Mouse (Mus musculus) ES-E14 (cell line): Measurements from ENCODE around the gene Sh3bp2. TPM values are rescaled to one million over a fixed set of nuclear protein-coding genes. Genes with fewer than 3 reads are reported as not detected.

ENCODE experiments used
- DNase-seq: peaks from one replicate; pipeline ENCODE4 v3.0.0-alpha.2; 2013; ENCODE audit warnings: low read depth, low spot score
- H3K27ac ChIP-seq: 2 replicates; pipeline ENCODE4 v1.5.1; 2012; ENCODE audit warnings: low read depth, mild to moderate bottlenecking, low read length, moderate library complexity, mixed read lengths; ENCODE audit not compliant: poor library complexity, insufficient read depth, severe bottlenecking
- H3K36me3 ChIP-seq: 2 replicates; pipeline ENCODE4 v1.6.1; 2012; ENCODE audit warnings: mild to moderate bottlenecking, low read length, moderate library complexity, mixed read lengths; ENCODE audit not compliant: control insufficient read depth, poor library complexity, insufficient read depth, severe bottlenecking
- H3K4me1 ChIP-seq, 2 experiments: fragments of 150-350 bp in 1 of 2; sonication (generic) in 1 of 2; 2 replicates each; pipeline ENCODE4 v1.6.1; 2012; ENCODE audit warnings: low read length in 2 of 2, mild to moderate bottlenecking in 1 of 2, mixed read lengths in 1 of 2; ENCODE audit not compliant: control insufficient read depth in 2 of 2, insufficient read depth in 2 of 2, poor library complexity in 1 of 2
- H3K4me3 ChIP-seq, 2 experiments: fragments of 150-350 bp in 1 of 2; sonication (generic) in 1 of 2; 2 replicates each; pipeline ENCODE4 v1.5.1; 2012; ENCODE audit warnings: low read length in 2 of 2, low read depth in 1 of 2, mild to moderate bottlenecking in 1 of 2, mixed read lengths in 1 of 2; ENCODE audit not compliant: insufficient read depth in 1 of 2, poor library complexity in 1 of 2, severe bottlenecking in 1 of 2
- H3K9ac ChIP-seq: 2 replicates; pipeline ENCODE4 v1.6.1; 2012; ENCODE audit warnings: low read depth, mild to moderate bottlenecking, low read length, mixed read lengths; ENCODE audit not compliant: poor library complexity, insufficient read depth, severe bottlenecking
- H3K9me3 ChIP-seq: fragments of 150-350 bp; sonication (generic); 2 replicates; pipeline ENCODE4 v1.6.1; 2012; ENCODE audit warnings: low read depth, mild to moderate bottlenecking, low read length; ENCODE audit not compliant: control insufficient read depth, insufficient read depth
- CHD2 ChIP-seq: IDR thresholded peaks from 2 replicates; pipeline ENCODE4 v1.6.1; 2014; ENCODE audit warnings: mild to moderate bottlenecking, low read depth, low read length, inconsistent platforms
- HCFC1 ChIP-seq: IDR thresholded peaks from 2 replicates; pipeline ENCODE4 v1.6.1; 2012; ENCODE audit warnings: low read length, inconsistent platforms, borderline replicate concordance; ENCODE audit not compliant: insufficient read depth
- MAFK ChIP-seq: IDR thresholded peaks from 2 replicates; pipeline ENCODE4 v1.6.1; 2014; ENCODE audit warnings: mild to moderate bottlenecking, low read depth, low read length, inconsistent platforms; ENCODE audit not compliant: insufficient read depth
- ZC3H11A ChIP-seq: IDR thresholded peaks from 2 replicates; pipeline ENCODE4 v1.6.1; 2012; ENCODE audit warnings: low read depth, mild to moderate bottlenecking, inconsistent platforms, low read length, borderline replicate concordance
- ZNF384 ChIP-seq: IDR thresholded peaks from 2 replicates; pipeline ENCODE4 v1.6.1; 2012; ENCODE audit warnings: low read depth, low read length, inconsistent platforms
- in situ Hi-C, 2 experiments: fragments of 600-800 bp; cut with MboI; formaldehyde crosslinking; loops; one replicate each; pipeline ENCODE4 v1.15.1; 2025; ENCODE audit warnings: low sequenced_read_pairs in 2 of 2, inconsistent platforms in 1 of 2; ENCODE audit not compliant: unreplicated experiment in 2 of 2
- total RNA-seq: library from RNA; depleted of rRNA; stranded (reverse); fragments of 300-350 nt; gene quantifications from 2 replicates; pipeline ENCODE4 v1.2.3, GENCODE M21; 2012

Sh3bp2 gene
- total RNA-seq, 1 experiment = 2.4 TPM

DNA sequence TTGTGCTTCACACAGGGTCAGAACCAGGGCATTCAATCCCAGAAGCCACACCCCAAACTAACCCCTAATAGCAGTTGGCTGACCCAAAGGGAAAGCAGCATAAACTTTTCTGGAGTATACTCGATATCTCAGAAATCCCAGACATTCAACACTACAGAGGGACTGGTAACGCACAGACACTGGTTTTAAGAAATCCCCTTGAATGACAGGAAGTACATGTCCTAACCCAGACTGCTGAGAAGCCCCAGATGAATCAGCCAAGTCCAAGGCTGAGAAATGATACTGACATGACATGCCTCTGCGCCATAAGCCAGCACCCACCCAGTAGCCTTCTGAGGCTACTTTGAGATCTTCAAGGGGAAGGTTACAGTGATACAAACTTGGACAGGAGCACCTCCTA is 24.1 kb upstream of the Sh3bp2 start:
- no peaks in the 10 kb centered on the region for H3K9me3 ChIP-seq
- in situ Hi-C loops = no loop called here
- DNase-seq = no peak
- H3K9ac ChIP-seq = no peak overlapping the region
- no peak overlapping the region for H3K4me3 ChIP-seq
- H3K36me3 ChIP-seq = no peaks in the 10 kb centered on the region; the same call in 1 of the 2 replicates
- H3K4me1 ChIP-seq = peaks cover 0 to 2% of the 10 kb centered on the region in 2 experiments; a peak in 1 of 4 replicates
- TF ChIP-seq CHD2 (no peak), ZNF384 (no peak), MAFK (no peak), ZC3H11A (no peak), HCFC1 (no peak)
- no peak overlapping the region for H3K27ac ChIP-seq

DNA sequence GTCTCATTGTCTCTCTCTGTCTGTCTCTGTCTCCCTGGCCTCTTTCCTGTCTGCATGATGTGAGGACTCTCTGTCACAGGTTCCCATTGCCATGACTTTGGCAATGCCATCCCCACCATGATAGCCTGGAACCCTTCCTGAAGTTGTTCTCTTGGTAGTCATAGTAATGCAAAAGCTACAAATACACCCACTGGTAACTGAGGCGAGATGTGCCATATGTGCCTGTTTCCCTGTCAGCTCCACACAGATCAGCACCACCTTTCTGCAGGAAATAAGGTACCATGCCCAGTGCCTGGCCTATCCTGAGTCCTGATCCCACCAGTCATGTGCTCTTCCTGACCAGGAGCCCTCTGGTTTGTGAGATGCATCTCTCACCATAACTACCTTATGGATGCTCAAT is 23.2 kb upstream of the Sh3bp2 start:
- H3K4me3 ChIP-seq = no peak overlapping the region
- no peak for DNase-seq
- H3K36me3 ChIP-seq = no peaks in the 10 kb centered on the region
- no peak overlapping the region for H3K9ac ChIP-seq
- no peak overlapping the region for H3K27ac ChIP-seq
- in situ Hi-C loops = no loop called here
- H3K9me3 ChIP-seq = no peaks in the 10 kb centered on the region
- TF ChIP-seq ZC3H11A (no peak), CHD2 (no peak), HCFC1 (no peak), ZNF384 (no peak), MAFK (no peak)
- peaks cover 0 to 2% of the 10 kb centered on the region in 2 experiments; a peak in 1 of 4 replicates for H3K4me1 ChIP-seq

DNA sequence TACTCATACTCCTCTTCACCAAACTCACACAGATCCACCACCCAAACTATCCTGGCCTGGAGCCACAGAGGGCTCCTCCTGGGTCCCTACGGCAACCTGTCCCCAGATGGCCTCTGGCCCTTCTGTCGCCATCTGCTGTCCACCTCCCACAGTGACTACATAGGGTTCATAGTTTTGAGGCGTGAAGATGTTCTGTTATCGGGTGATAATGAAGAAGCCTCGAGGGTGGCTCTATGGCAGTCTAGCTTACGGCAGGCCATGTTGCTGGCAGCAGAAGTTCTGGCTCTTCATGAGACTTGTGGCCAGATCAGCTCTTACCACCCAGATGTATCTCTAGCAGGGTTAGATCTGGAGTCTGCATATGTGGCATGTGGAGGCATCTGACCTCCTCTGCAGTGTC is 22.8 kb upstream of the Sh3bp2 start:
- TF ChIP-seq MAFK (no peak), HCFC1 (no peak), CHD2 (no peak), ZNF384 (no peak), ZC3H11A (no peak)
- no peak overlapping the region for H3K4me3 ChIP-seq
- no peaks in the 10 kb centered on the region for H3K9me3 ChIP-seq
- peaks cover 0 to 2% of the 10 kb centered on the region in 2 experiments; a peak in 1 of 4 replicates for H3K4me1 ChIP-seq
- no peak overlapping the region for H3K27ac ChIP-seq
- no peak overlapping the region for H3K9ac ChIP-seq
- no peaks in the 10 kb centered on the region for H3K36me3 ChIP-seq
- in situ Hi-C loops = no loop called here
- DNase-seq = no peak

DNA sequence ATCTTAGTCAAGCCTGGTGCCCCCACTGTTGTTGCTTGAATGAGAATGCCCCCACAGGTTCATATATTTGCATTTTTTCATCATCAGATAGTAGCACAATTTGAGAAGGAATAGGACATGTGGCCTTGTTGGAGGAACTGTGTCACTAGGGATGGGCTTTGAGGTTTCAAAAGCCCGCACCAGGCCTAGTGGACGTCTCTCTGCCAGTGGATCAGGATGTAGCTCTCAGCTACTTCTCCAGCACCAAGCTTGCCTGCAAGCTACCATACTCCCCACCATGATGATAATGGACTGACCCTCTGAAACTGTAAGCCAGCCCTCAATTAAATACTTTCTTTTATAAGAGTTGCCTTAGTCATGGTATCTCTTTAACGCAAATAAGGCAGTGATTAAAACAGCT is 13.2 kb upstream of the Sh3bp2 start:
- H3K9me3 ChIP-seq = no peaks in the 10 kb centered on the region
- peaks cover 0 to 3% of the 10 kb centered on the region in 2 experiments; a peak in 2 of 4 replicates for H3K4me1 ChIP-seq
- no peak overlapping the region for H3K9ac ChIP-seq
- no peaks in the 10 kb centered on the region for H3K36me3 ChIP-seq
- in situ Hi-C loops = loop anchor here in 1 of 2 experiments (10.0 kb wide), 1 partner anchor 132 kb away; no protein-coding TSS in a partner anchor
- H3K4me3 ChIP-seq = no peak overlapping the region
- no peak for DNase-seq
- TF ChIP-seq CHD2 (no peak), ZC3H11A (no peak), ZNF384 (no peak), MAFK (no peak), HCFC1 (no peak)
- H3K27ac ChIP-seq = no peak overlapping the region
